Mouse (Mus musculus): ENCODE results near the gene Cyb5r4.

GRCm38 (mm10) chr9:86986703-86987296 is 35.0 kb upstream of the Cyb5r4 start:
- TF ChIP-seq POLR2A (IDR thresholded peaks at IDR 0.05; ENCODE audit: borderline replicate concordance, extremely low read depth, insufficient read depth, insufficient read length, poor library complexity, severe bottlenecking) (no peak), CTCF (IDR thresholded peaks at IDR 0.05; ENCODE audit: borderline replicate concordance, extremely low read depth, insufficient read depth, insufficient read length) (no peak)

All from brain, embryonic 14.5 days (tissue).